Mouse (Mus musculus) heart, adult 2 months (tissue): ENCODE data around the gene Olfr286. TPM values are rescaled to one million over a fixed set of nuclear protein-coding genes. Genes with fewer than 3 reads are reported as not detected.

Experiments
- DNase-seq, 2 experiments: peaks; one replicate each; pipeline ENCODE4 v3.0.0; 2021
- H3K27ac ChIP-seq: fragments of 200-600 bp; 2 replicates; pipeline ENCODE4 v1.8.1; 2022
- H3K27me3 ChIP-seq: fragments of 200-500 bp; 2 replicates; pipeline ENCODE4 v1.6.1; 2012; ENCODE audit warnings: mild to moderate bottlenecking, low read length, inconsistent platforms, mixed read lengths; ENCODE audit not compliant: control insufficient read depth, insufficient read depth
- H3K36me3 ChIP-seq: fragments of 200-500 bp; 2 replicates; pipeline ENCODE4 v1.6.1; 2012; ENCODE audit warnings: low read length, inconsistent platforms; ENCODE audit not compliant: control insufficient read depth, insufficient read depth
- H3K4me1 ChIP-seq: fragments of 200-500 bp; 2 replicates; pipeline ENCODE4 v1.6.1; 2011; ENCODE audit warnings: low read length; ENCODE audit not compliant: control insufficient read depth, insufficient read depth
- H3K4me3 ChIP-seq: fragments of 200-600 bp; 2 replicates; pipeline ENCODE4 v1.8.1; 2022
- H3K79me2 ChIP-seq: fragments of 200-500 bp; replicated peaks from 2 replicates; pipeline ENCODE4 v1.6.1; 2012; ENCODE audit warnings: mild to moderate bottlenecking, inconsistent platforms, low read length, moderate library complexity, mixed read lengths; ENCODE audit not compliant: control insufficient read depth, insufficient read depth
- H3K9ac ChIP-seq: fragments of 200-500 bp; 2 replicates; pipeline ENCODE4 v1.6.1; 2012; ENCODE audit warnings: low read depth, mild to moderate bottlenecking, control low read depth, inconsistent platforms, low read length, mixed read lengths
- CTCF ChIP-seq: fragments of 200-600 bp; IDR thresholded peaks from 2 replicates; pipeline ENCODE4 v1.8.1; 2022; ENCODE audit warnings: antibody characterized with exemption, mild to moderate bottlenecking, moderate library complexity
- EP300 ChIP-seq: fragments of 200-500 bp; IDR thresholded peaks from 2 replicates; pipeline ENCODE4 v1.6.1; 2011; ENCODE audit warnings: low read depth, low read length, control low read depth; ENCODE audit not compliant: insufficient read depth
- POLR2A ChIP-seq: fragments of 200-500 bp; IDR thresholded peaks from 2 replicates; pipeline ENCODE4 v1.6.1; 2011; ENCODE audit warnings: mild to moderate bottlenecking, low read depth, low read length, control low read depth; ENCODE audit not compliant: insufficient read depth
- WGBS: fragments of 180-500 bp; shearing (Covaris S2); methylation state at CpG from one replicate; pipeline ENCODE4 v1.1.7; 2018; 5-methylcytosine and 5-hydroxymethylcytosine counted together
- intact Hi-C: fragments of 180-260 bp; cut with DNase I; formaldehyde crosslinking; loops from one replicate; pipeline ENCODE4 v1.15.1; 2025
- long read RNA-seq: library from polyadenylated mRNA; stranded (forward); transcript quantifications from one replicate; pipeline ENCODE4 v2.0.0, GENCODE M21; 2021
- polyA plus RNA-seq: library from polyadenylated mRNA; depleted of rRNA; stranded (reverse); fragments of >200 nt; gene quantifications from 2 replicates; pipeline ENCODE4 v1.2.3, GENCODE M21; 2012; rRNA removed
- total RNA-seq, 2 experiments: library from RNA; stranded (reverse); gene quantifications; 2 replicates each; pipeline ENCODE4 v1.2.3; 2021

Olfr286 gene
- total RNA-seq (not detected), polyA plus RNA-seq (not detected in 2 replicates)
- long read RNA-seq, result 0 reads

DNA sequence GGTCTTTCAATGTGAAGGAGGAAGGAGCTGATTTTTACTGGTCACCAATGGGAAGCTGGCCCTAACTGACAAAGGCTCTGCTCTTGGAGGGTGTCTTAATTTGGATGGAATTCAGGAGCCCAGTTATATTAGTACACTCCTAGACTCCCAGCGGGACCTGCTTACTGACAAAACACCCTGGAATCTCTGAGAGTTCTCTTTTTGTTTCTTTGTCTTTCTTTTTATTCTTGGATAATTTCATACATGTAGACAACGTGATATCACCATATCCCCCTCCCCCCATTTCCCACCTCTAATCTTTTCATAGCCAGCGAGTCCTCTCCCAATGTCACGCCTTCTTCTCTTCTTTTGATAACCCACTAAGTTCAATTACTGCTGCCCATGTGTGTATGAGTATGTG lies at the start of gene Olfr286:
TSS of gene Olfr286 (minus strand) at position 101 of the 400 bp plus-strand sequence.
- Histone ChIP-seq H3K27me3 (no peaks in the 10 kb centered on the region; the same call in none of the 2 replicates), H3K9ac (no peak within 1 kb of the TSS), H3K27ac (no peak within 1 kb of the TSS), H3K36me3 (no peaks in the 10 kb centered on the region), H3K4me3 (no peak within 1 kb of the TSS), H3K79me2 (no peaks in the 10 kb centered on the region), H3K4me1 (no peaks in the 10 kb centered on the region)
- intact Hi-C loops, result no loop called here
- no peak for TF ChIP-seq POLR2A
- DNase-seq, result no peak
- 75% methylated on average over 4 of the region's 4 CpGs for WGBS

DNA sequence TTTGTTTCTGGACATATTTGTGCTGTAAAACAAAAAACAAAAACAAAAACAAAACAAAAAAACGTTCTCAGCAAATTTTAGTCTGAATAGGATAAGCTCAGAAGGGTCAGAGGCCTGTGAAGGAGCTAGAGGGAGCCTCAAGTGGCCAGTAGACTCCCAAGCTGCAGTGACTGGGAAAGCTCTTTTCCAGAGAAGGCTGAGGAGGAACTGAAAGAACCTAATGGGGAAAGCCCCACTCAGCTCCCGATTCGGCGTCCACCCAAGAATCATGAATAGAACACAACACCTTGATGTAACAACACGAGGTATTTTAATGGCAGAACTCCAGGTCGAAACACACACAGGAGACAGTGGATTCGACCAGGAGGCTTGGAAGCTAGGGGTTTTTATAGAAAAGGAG lies 23.5 kb upstream of the Olfr286 start:
- Histone ChIP-seq H3K4me1 (no peaks in the 10 kb centered on the region), H3K27ac (no peak overlapping the region), H3K79me2 (no peaks in the 10 kb centered on the region), H3K36me3 (no peaks in the 10 kb centered on the region), H3K9ac (no peak overlapping the region), H3K4me3 (no peak overlapping the region), H3K27me3 (no peaks in the 10 kb centered on the region)
- TF ChIP-seq POLR2A (no peak), EP300 (no peak), CTCF (no peak)
- intact Hi-C loops, result no loop called here
- DNase-seq, result no peak
- WGBS, result 78% methylated on average over 7 of the region's 7 CpGs

DNA sequence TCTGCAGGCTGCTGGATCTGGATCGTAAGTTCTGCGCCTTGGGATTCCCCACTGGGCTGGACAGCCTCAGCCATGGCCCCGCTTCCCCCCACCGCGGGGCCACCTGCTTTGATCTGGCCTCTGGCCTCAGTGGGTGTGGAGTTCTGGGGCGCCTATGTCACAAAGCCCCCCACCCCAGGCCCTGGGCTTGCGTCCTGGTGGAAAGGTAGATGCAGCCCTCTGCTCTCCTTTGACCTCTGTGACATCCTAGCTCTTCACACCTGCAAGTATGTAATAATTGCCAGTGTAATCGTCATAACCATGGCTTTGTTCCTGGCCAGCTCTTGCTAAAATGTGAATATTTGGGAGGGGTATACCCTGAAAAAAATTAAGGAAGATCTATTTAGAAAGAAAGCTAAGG lies 22.9 kb upstream of the Olfr286 start, which contains the start of gene H1fnt:
TSS of gene H1fnt (minus strand) at position 101 of the 400 bp plus-strand sequence.
- Histone ChIP-seq H3K36me3 (no peaks in the 10 kb centered on the region), H3K9ac (no peak within 1 kb of the TSS), H3K27ac (no peak within 1 kb of the TSS), H3K79me2 (no peaks in the 10 kb centered on the region), H3K27me3 (no peaks in the 10 kb centered on the region), H3K4me3 (no peak within 1 kb of the TSS), H3K4me1 (no peaks in the 10 kb centered on the region)
- intact Hi-C loops, result no loop called here
- no peak for DNase-seq
- WGBS, result 85% methylated on average over 8 of the region's 8 CpGs
- TF ChIP-seq EP300 (no peak), CTCF (no peak), POLR2A (no peak)

DNA sequence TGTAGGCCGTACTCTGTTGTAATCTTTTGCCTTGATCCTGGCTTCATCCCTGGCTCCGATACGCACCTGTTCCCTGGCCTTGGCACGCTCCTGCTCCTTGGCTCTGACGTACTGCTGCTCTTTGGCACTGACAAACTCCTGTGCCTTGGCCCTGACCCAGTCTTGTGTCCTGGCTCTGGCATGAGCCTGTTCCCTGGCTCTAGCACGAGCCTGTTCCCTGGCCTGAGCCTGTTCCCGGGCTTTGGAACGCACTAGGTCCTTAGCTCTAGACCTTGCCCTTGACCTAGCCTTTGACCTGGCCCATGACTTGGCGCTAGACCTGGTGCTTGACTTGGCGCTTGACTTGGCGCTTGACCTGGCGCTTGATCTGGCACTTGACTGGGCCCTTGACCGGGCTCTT lies 22.0 kb upstream of the Olfr286 start:
- DNase-seq, result peak in 1 of 2 experiments; percentile 4
- Histone ChIP-seq H3K27me3 (no peaks in the 10 kb centered on the region), H3K36me3 (no peaks in the 10 kb centered on the region), H3K79me2 (no peaks in the 10 kb centered on the region), H3K4me3 (no peak overlapping the region), H3K27ac (no peak overlapping the region), H3K4me1 (no peaks in the 10 kb centered on the region), H3K9ac (no peak overlapping the region)
- TF ChIP-seq POLR2A (no peak), CTCF (no peak), EP300 (no peak)
- intact Hi-C loops, result no loop called here
- WGBS, result 84% methylated on average over 13 of the region's 13 CpGs

DNA sequence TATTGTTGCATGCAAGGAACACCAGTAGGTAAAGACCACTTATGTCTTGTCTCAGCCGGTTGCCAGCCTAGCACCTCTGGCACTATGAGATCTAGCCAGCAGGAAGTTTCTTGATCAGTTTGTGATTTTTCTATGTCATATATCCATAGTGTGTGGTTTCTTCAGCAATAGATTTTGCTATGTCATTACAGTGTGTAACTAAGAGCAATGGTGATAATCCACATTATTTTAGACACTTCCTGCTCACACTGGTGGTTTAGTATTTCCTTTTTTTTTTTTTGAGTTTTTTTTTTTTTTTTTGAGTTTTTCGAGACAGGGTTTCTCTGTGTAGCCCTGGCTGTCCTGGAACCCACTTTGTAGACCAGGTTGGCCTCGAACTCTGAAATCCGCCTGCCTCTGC lies 1.2 kb upstream of the Olfr286 start:
- Histone ChIP-seq H3K4me1 (no peaks in the 10 kb centered on the region), H3K36me3 (no peaks in the 10 kb centered on the region), H3K79me2 (no peaks in the 10 kb centered on the region), H3K9ac (no peak overlapping the region), H3K4me3 (no peak overlapping the region), H3K27me3 (no peaks in the 10 kb centered on the region; the same call in none of the 2 replicates), H3K27ac (no peak overlapping the region)
- intact Hi-C loops, result no loop called here
- WGBS, result 81% methylated on average over 4 of the region's 4 CpGs
- no peak for TF ChIP-seq EP300
- TF ChIP-seq POLR2A, result no peak
- TF ChIP-seq CTCF, result no peak
- DNase-seq, result no peak

DNA sequence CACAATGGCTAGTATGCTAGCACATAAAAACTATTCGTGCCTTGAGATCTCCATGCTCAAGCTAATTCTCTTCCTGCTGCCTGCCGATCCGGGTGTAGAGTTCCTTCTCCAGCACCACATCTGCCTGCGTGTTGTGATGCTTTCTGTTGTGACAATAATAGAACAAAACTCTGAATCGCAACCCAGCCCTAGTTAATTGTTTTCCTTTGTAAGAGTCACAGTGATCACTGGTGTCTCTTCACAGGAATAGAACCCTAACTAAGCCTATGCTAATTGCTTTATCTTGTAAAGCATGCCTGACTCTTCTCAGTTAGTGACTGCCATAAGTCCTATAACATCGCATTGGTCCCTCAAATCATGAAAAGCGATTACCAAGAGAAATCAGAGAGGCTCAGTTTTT lies 8.2 kb downstream of the Olfr286 start:
- no peaks in the 10 kb centered on the region for H3K79me2 ChIP-seq
- no peak overlapping the region for H3K4me3 ChIP-seq
- no peak overlapping the region for H3K27ac ChIP-seq
- no peaks in the 10 kb centered on the region for H3K36me3 ChIP-seq
- no peak overlapping the region for H3K9ac ChIP-seq
- DNase-seq, result no peak
- TF ChIP-seq CTCF (no peak), POLR2A (no peak), EP300 (no peak)
- no peaks in the 10 kb centered on the region for H3K4me1 ChIP-seq
- 71% methylated on average over 7 of the region's 7 CpGs for WGBS
- H3K27me3 ChIP-seq, result no peaks in the 10 kb centered on the region
- intact Hi-C loops, result no loop called here

DNA sequence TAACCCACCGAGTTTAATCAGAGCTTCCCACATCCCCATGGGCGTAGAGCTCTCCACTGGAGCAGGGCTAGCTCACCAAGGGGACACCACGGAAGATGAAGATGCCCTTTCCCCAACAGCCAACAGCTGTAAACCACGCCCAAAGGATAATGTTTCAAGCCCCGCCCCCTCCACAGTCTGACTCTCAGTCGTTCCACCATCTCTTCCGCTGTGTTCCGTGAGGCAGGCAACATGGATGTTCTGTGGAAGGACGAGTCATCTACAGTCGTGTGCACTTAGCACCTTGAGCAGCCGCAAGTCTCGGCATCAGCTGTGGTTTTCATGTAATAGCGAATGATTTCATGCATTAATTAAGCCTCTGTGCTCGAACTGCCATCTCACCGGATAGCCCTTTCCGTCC lies 8.6 kb downstream of the Olfr286 start:
- WGBS, result 43% methylated on average over 16 of the region's 16 CpGs
- H3K4me1 ChIP-seq, result no peaks in the 10 kb centered on the region
- DNase-seq, result no peak
- no peaks in the 10 kb centered on the region for H3K27me3 ChIP-seq
- H3K27ac ChIP-seq, result no peak overlapping the region
- TF ChIP-seq CTCF (no peak), EP300 (no peak), POLR2A (no peak)
- no peaks in the 10 kb centered on the region for H3K36me3 ChIP-seq
- intact Hi-C loops, result no loop called here
- H3K4me3 ChIP-seq, result no peak overlapping the region
- no peak overlapping the region for H3K9ac ChIP-seq
- no peaks in the 10 kb centered on the region for H3K79me2 ChIP-seq
